Mouse (Mus musculus): Measurements from ENCODE around the gene Bcl7b.

- TF ChIP-seq GATA1 (IDR thresholded peaks at IDR 0.05; ENCODE audit: low read length) (no peak), TAL1 (IDR thresholded peaks at IDR 0.05; ENCODE audit: low read length) (no peak)
Observed at GRCm38 (mm10) chr5:135191620-135192019, 23.5 kb downstream of the Bcl7b start.
